Mouse (Mus musculus): ENCODE data around the gene Elane.
A peak's percentile ranks its signal among the peaks of the same experiment; 100 is the strongest.

Gene Elane

GRCm38 (mm10) chr10:79916081-79916480 is 30.0 kb downstream of the Elane start:
- DNase-seq (ENCODE audit: low spot score), result no peak

GRCm38 (mm10) chr10:79916808-79917531 is 30.9 kb downstream of the Elane start, which contains the start of gene Kiss1r:
Gene Kiss1r, plus strand, starts transcription at chr10:79916971.
- DNase-seq (ENCODE audit: low spot score), result peak; percentile 88

- no peak for DNase-seq (ENCODE audit: low spot score)
Observed at GRCm38 (mm10) chr10:79917532-79918100, 31.6 kb downstream of the Elane start.

GRCm38 (mm10) chr10:79918231-79919078 is 32.4 kb downstream of the Elane start:
- no peak for DNase-seq (ENCODE audit: low spot score)

- DNase-seq (ENCODE audit: low spot score), result no peak
Observed at GRCm38 (mm10) chr10:79919251-79919849, 33.3 kb downstream of the Elane start.

GRCm38 (mm10) chr10:79920056-79920890 is 34.2 kb downstream of the Elane start:
- DNase-seq (ENCODE audit: low spot score), result no peak

GRCm38 (mm10) chr10:79920958-79921535 is 35.0 kb downstream of the Elane start, which contains the start of gene R3hdm4:
Gene R3hdm4, minus strand, starts transcription at chr10:79921208.
- DNase-seq (ENCODE audit: low spot score), result no peak

GRCm38 (mm10) chr10:79921572-79921971 is 35.5 kb downstream of the Elane start:
- DNase-seq (ENCODE audit: low spot score), result no peak

GRCm38 (mm10) chr10:79924998-79925784 is 39.1 kb downstream of the Elane start:
- DNase-seq (ENCODE audit: low spot score), result peak; percentile 91

GRCm38 (mm10) chr10:79925785-79926490 is 39.9 kb downstream of the Elane start:
- DNase-seq (ENCODE audit: low spot score), result no peak

GRCm38 (mm10) chr10:79926491-79927323 is 40.7 kb downstream of the Elane start, which contains the start of gene Arid3a:
Gene Arid3a, plus strand, starts transcription at chr10:79927043.
- DNase-seq (ENCODE audit: low spot score), result peak; percentile 91

- DNase-seq (ENCODE audit: low spot score), result peak; percentile 62
Observed at GRCm38 (mm10) chr10:79927324-79928029, 41.4 kb downstream of the Elane start.

- DNase-seq (ENCODE audit: low spot score), result peak; percentile 52
Observed at GRCm38 (mm10) chr10:79928030-79928694, 42.1 kb downstream of the Elane start.

GRCm38 (mm10) chr10:79928907-79929701 is 43.1 kb downstream of the Elane start:
- DNase-seq (ENCODE audit: low spot score), result no peak

- no peak for DNase-seq (ENCODE audit: low spot score)
Observed at GRCm38 (mm10) chr10:79929967-79930825, 44.1 kb downstream of the Elane start.

All from ovary, postnatal 36 days (tissue).